Mouse (Mus musculus): Measurements from ENCODE around the gene Ets1. TPM values are rescaled to one million over a fixed set of nuclear protein-coding genes. Genes with fewer than 3 reads are reported as not detected.
A peak's percentile ranks its signal among the peaks of the same experiment; 100 is the strongest.

The Ets1 gene
- polyA plus RNA-seq, 1 experiment from 2014 or later = 80.2 TPM

DNA sequence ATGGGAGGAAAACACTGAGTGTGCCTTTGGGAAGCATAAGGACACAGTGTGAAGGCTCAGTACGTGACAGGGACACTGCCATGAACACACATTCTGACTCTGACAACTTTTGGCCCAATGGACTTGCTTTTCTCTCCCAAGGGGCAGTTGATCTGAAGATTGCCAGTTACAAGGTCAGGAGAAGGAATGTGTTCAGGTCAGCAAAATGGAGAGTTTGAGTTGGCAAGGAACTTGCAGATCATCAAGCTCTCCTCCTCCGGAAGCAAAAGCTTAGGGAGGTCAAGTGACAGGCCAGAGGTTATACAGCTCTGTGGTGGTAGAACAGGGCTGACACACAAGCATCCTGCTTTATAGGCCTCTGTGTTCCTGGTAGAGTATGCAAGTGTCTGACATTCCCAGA, 21.1 kb downstream of the Ets1 start:
- H3K4me3 ChIP-seq (ENCODE audit: low read length) = no peak overlapping the region
- H3K27me3 ChIP-seq (ENCODE audit: insufficient read depth, low read length) = no peaks in the 10 kb centered on the region
- peaks cover 23% of the 10 kb centered on the region for H3K4me1 ChIP-seq (ENCODE audit: insufficient read depth, low read length)
- H3K4me2 ChIP-seq (replicated peaks; ENCODE audit: low read depth, low read length) = no peak overlapping the region
- H3K27ac ChIP-seq (ENCODE audit: low read length) = peak overlapping the region; percentile 80
- ATAC-seq (ENCODE audit: low FRiP score, low TSS enrichment) = peak; percentile 70; the same call in 1 of the 2 replicates
- WGBS = 37% methylated on average over 2 of the region's 2 CpGs
- H3K36me3 ChIP-seq (ENCODE audit: insufficient read depth, low read length) = 0 out of 2 replicates have a peak, but pooled peaks cover 3% of the 10 kb centered on the region
- 0 out of 2 replicates have a peak, but pooled peaks cover 5% of the 10 kb centered on the region for H3K9me3 ChIP-seq (ENCODE audit: low read length)
- H3K9ac ChIP-seq (replicated peaks; ENCODE audit: low read length) = no peak overlapping the region

DNA sequence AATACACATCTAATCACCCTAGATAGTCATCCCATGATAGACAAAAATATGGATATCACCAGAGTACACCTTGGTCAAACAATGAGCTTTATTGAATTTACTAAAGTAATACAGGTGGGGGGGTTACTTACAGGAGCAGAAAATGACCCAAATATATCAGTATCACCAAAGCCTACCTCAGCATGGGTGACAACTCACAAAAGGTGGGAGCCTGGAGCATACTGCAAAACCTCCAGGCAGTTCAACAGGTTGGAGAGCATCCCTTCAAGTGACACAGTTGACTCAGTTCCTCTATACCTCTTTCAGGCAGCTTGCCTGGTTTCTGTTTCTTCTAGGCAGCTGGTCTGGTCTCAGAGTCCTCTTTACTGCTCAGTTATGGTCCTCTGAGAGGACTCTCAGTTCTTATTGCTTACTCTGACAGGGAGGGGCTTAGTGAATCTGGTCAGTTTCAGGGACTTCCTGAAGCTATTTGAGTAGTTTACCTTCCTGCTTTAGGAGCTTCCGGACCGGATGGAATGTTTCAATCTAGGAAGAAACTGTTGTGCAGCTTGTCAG, 24.5 kb downstream of the Ets1 start:
- no peak overlapping the region for H3K4me2 ChIP-seq (replicated peaks; ENCODE audit: low read depth, low read length)
- 0 out of 2 replicates have a peak, but pooled peaks cover 3% of the 10 kb centered on the region for H3K36me3 ChIP-seq (ENCODE audit: insufficient read depth, low read length)
- H3K9me3 ChIP-seq (ENCODE audit: low read length) = 0 out of 2 replicates have a peak, but pooled peaks cover 5% of the 10 kb centered on the region
- WGBS = 89% methylated on average over 2 of the region's 2 CpGs
- no peak overlapping the region for H3K4me3 ChIP-seq (ENCODE audit: low read length)
- no peaks in the 10 kb centered on the region for H3K27me3 ChIP-seq (ENCODE audit: insufficient read depth, low read length)
- peaks cover 17% of the 10 kb centered on the region for H3K4me1 ChIP-seq (ENCODE audit: insufficient read depth, low read length)
- ATAC-seq (ENCODE audit: low FRiP score, low TSS enrichment) = no peak
- H3K27ac ChIP-seq (ENCODE audit: low read length) = no peak overlapping the region
- no peak overlapping the region for H3K9ac ChIP-seq (replicated peaks; ENCODE audit: low read length)

DNA sequence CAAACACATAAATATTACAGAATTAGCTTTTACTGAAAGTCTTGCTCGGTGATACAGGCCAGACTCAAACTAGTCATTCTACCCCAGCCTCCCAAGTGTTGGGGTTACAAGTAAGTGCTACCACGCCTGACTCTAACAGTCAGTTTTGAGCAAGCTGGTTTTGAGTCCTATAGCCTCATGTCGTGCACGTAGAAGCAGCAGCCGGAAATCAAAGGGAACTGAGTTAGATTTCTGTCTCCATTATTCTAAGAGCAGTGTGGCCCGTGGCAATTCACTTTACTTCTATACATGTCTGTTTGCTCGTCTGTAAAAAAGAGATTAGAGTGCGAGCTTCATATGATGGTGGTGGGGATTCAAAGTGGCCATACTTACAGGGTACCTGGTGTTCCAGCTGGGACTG, 25.1 kb downstream of the Ets1 start:
- 91% methylated on average over 8 of the region's 8 CpGs for WGBS
- H3K4me1 ChIP-seq (ENCODE audit: insufficient read depth, low read length) = peaks cover 16% of the 10 kb centered on the region
- no peak overlapping the region for H3K27ac ChIP-seq (ENCODE audit: low read length)
- 0 out of 2 replicates have a peak, but pooled peaks cover 3% of the 10 kb centered on the region for H3K36me3 ChIP-seq (ENCODE audit: insufficient read depth, low read length)
- no peak overlapping the region for H3K4me3 ChIP-seq (ENCODE audit: low read length)
- H3K9ac ChIP-seq (replicated peaks; ENCODE audit: low read length) = no peak overlapping the region
- H3K27me3 ChIP-seq (ENCODE audit: insufficient read depth, low read length) = no peaks in the 10 kb centered on the region
- 0 out of 2 replicates have a peak, but pooled peaks cover 5% of the 10 kb centered on the region for H3K9me3 ChIP-seq (ENCODE audit: low read length)
- no peak overlapping the region for H3K4me2 ChIP-seq (replicated peaks; ENCODE audit: low read depth, low read length)
- ATAC-seq (ENCODE audit: low FRiP score, low TSS enrichment) = no peak

DNA sequence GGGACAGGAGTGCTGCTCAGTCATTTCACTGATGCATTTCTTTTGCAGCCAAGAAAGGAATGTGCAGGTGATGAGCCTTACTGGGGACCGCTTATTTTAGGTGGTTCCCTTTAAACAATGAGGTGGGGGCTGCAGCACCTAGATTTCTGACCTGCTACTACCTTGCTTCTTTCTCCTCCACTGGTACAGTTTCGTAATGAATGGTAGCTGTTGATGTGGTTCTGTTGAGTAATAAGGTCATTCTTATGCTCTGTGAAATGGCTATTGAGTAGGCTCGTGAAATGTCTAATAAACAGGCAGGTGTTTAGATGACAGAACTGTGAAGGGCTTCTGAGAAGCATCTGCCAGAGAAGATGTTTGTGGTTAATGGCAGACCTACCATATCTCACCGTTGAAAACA, 25.5 kb downstream of the Ets1 start:
- WGBS = 84% methylated on average over 4 of the region's 4 CpGs
- H3K4me1 ChIP-seq (ENCODE audit: insufficient read depth, low read length) = peaks cover 14% of the 10 kb centered on the region
- no peaks in the 10 kb centered on the region for H3K27me3 ChIP-seq (ENCODE audit: insufficient read depth, low read length)
- no peak overlapping the region for H3K4me2 ChIP-seq (replicated peaks; ENCODE audit: low read depth, low read length)
- H3K27ac ChIP-seq (ENCODE audit: low read length) = no peak overlapping the region
- 0 out of 2 replicates have a peak, but pooled peaks cover 5% of the 10 kb centered on the region for H3K9me3 ChIP-seq (ENCODE audit: low read length)
- 0 out of 2 replicates have a peak, but pooled peaks cover 3% of the 10 kb centered on the region for H3K36me3 ChIP-seq (ENCODE audit: insufficient read depth, low read length)
- no peak for ATAC-seq (ENCODE audit: low FRiP score, low TSS enrichment)
- no peak overlapping the region for H3K9ac ChIP-seq (replicated peaks; ENCODE audit: low read length)
- no peak overlapping the region for H3K4me3 ChIP-seq (ENCODE audit: low read length)

DNA sequence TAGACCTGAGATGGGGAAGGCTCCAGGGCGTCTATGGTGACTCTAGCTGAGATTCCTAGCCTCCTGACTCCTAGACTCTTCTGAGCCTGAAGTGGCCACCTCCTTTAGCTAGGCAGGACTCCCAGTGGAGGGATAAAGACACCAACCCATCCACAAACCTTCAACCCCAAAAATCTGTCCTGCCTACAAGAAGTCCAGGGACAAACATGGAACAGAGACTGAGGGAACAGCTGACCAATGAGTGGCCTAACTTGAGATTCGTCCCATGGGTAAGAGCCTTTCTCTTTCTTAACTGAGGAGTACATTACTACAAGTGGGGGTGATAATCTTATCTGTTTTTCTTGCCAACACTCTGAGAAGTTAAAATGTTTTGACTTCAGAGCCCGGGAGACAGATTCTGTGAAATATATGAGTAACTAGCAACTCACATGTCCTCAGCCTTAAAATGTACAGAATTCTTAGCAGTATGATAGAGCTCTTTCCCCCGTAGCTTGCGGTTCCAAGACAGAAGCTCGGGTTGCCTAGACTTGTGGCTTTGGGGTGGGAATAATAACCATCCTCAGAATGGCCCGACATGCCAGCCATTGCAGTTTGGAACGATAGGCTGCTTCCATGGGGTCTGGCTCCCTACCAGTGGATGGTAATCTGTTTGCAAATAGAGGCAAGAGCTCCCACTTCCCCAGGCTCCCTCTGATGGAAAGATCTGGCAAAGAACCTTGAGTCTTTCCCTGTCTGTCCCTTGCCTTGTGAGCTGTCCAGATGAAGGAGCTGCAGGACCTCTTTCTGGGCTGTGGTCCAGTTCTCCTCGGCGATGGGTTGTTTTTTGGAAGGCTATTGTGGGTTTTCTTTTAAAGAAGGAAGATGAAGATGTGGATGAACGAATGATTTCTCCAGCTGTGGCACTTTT, 30.8 kb downstream of the Ets1 start:
- 58% methylated on average over 11 of the region's 11 CpGs for WGBS
- H3K4me3 ChIP-seq (ENCODE audit: low read length) = no peak overlapping the region
- ATAC-seq (ENCODE audit: low FRiP score, low TSS enrichment) = no peak

DNA sequence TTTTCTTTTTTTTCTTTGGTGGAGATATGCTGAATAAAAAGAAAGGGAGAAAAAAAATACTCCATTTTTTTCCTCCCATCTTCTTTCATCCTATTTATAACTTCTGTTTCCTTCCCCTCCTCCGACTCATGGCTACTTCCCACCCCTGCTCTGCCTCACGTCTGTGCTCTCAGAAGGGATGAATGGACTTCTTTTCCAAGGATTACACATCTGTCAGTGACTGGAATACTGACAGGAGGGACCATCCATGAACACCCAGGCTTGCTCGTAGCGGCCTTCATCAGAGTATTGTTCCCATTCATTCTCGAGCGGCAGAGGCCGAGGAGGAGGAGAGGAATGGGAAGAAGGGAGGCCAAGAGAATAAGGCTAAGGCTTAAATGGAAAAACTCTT, 31.5 kb downstream of the Ets1 start:
- Histone ChIP-seq H3K4me3 (ENCODE audit: low read length) (no peak overlapping the region), H3K9ac (replicated peaks; ENCODE audit: low read length) (no peak overlapping the region), H3K4me1 (ENCODE audit: insufficient read depth, low read length) (peaks cover 40% of the 10 kb centered on the region), H3K27me3 (ENCODE audit: insufficient read depth, low read length) (no peaks in the 10 kb centered on the region), H3K27ac (ENCODE audit: low read length) (peak overlapping the region; percentile 62), H3K36me3 (ENCODE audit: insufficient read depth, low read length) (no peaks in the 10 kb centered on the region), H3K4me2 (replicated peaks; ENCODE audit: low read depth, low read length) (no peak overlapping the region), H3K9me3 (ENCODE audit: low read length) (no peaks in the 10 kb centered on the region)
- no peak for ATAC-seq (ENCODE audit: low FRiP score, low TSS enrichment)
- WGBS = 69% methylated on average over 7 of the region's 7 CpGs

More for the DNA sequence above, 30.8 kb downstream of the Ets1 start:
- H3K4me1 ChIP-seq (ENCODE audit: insufficient read depth, low read length) = peaks cover 34% of the 10 kb centered on the region
- H3K27me3 ChIP-seq (ENCODE audit: insufficient read depth, low read length) = no peaks in the 10 kb centered on the region
- no peaks in the 10 kb centered on the region for H3K36me3 ChIP-seq (ENCODE audit: insufficient read depth, low read length)
- H3K4me2 ChIP-seq (replicated peaks; ENCODE audit: low read depth, low read length) = no peak overlapping the region
- no peak overlapping the region for H3K9ac ChIP-seq (replicated peaks; ENCODE audit: low read length)
- H3K9me3 ChIP-seq (ENCODE audit: low read length) = no peaks in the 10 kb centered on the region
- peak overlapping the region; percentile 62 for H3K27ac ChIP-seq (ENCODE audit: low read length)

DNA sequence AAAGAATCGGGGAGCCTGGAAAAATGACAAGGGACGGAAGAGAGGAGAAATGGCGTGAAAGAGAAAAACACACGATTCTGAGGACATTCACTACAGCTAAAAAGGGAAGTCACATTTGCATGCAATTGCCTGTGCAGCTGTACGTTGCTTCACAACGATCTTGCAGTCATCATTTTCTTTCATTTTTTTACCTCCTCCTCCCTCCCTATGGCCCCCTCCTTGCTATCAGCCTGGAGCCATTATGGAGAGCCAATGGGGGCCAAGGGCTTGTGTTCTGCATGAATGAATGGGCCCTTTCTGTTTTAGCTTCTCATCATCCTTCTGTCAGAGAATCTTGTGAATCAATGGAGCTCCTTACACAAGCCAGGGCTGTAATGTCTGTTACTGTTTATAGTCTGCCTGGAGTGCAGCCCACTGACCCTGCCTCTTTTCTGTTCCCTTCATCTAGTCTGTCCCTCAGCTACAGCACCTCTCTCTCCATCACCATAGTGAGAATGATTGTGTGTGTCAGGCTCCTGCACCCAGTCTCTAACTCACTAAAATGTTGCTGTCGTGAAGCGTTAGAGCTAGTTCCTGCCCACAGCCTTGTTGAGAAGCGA, 32.2 kb downstream of the Ets1 start:
- Histone ChIP-seq H3K27me3 (ENCODE audit: insufficient read depth, low read length) (no peaks in the 10 kb centered on the region), H3K27ac (ENCODE audit: low read length) (no peak overlapping the region), H3K9ac (replicated peaks; ENCODE audit: low read length) (no peak overlapping the region), H3K4me3 (ENCODE audit: low read length) (no peak overlapping the region), H3K4me1 (ENCODE audit: insufficient read depth, low read length) (peaks cover 47% of the 10 kb centered on the region), H3K4me2 (replicated peaks; ENCODE audit: low read depth, low read length) (no peak overlapping the region), H3K9me3 (ENCODE audit: low read length) (no peaks in the 10 kb centered on the region), H3K36me3 (ENCODE audit: insufficient read depth, low read length) (no peaks in the 10 kb centered on the region)
- whole genome bisulfite sequencing = 75% methylated on average over 9 of the region's 9 CpGs
- ATAC-seq (ENCODE audit: low FRiP score, low TSS enrichment) = no peak

DNA sequence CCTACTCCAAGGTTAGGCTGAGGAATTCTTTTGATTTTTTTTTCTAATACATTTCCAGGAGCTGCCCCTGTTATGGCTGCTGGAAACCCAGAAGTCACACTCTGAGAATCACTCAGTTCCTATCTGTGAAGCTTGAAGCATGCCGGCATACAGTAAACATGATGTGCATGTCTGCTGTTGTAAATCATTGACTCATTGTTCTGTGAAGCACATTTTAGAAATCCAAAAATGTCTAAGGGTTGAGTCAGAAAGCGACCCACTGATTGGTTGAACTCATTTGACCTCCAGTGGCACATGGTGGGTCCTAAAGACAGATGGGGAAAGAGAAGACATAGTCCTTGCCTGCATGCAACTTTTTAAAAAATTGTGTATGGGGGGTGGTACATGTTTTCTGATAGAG, 33.4 kb downstream of the Ets1 start:
- Histone ChIP-seq H3K4me2 (replicated peaks; ENCODE audit: low read depth, low read length) (no peak overlapping the region), H3K27me3 (ENCODE audit: insufficient read depth, low read length) (no peaks in the 10 kb centered on the region), H3K9ac (replicated peaks; ENCODE audit: low read length) (no peak overlapping the region), H3K27ac (ENCODE audit: low read length) (no peak overlapping the region), H3K36me3 (ENCODE audit: insufficient read depth, low read length) (no peaks in the 10 kb centered on the region), H3K4me1 (ENCODE audit: insufficient read depth, low read length) (peaks cover 55% of the 10 kb centered on the region), H3K9me3 (ENCODE audit: low read length) (no peaks in the 10 kb centered on the region), H3K4me3 (ENCODE audit: low read length) (no peak overlapping the region)
- 39% methylated on average over 2 of the region's 2 CpGs for WGBS
- ATAC-seq (ENCODE audit: low FRiP score, low TSS enrichment) = no peak

DNA sequence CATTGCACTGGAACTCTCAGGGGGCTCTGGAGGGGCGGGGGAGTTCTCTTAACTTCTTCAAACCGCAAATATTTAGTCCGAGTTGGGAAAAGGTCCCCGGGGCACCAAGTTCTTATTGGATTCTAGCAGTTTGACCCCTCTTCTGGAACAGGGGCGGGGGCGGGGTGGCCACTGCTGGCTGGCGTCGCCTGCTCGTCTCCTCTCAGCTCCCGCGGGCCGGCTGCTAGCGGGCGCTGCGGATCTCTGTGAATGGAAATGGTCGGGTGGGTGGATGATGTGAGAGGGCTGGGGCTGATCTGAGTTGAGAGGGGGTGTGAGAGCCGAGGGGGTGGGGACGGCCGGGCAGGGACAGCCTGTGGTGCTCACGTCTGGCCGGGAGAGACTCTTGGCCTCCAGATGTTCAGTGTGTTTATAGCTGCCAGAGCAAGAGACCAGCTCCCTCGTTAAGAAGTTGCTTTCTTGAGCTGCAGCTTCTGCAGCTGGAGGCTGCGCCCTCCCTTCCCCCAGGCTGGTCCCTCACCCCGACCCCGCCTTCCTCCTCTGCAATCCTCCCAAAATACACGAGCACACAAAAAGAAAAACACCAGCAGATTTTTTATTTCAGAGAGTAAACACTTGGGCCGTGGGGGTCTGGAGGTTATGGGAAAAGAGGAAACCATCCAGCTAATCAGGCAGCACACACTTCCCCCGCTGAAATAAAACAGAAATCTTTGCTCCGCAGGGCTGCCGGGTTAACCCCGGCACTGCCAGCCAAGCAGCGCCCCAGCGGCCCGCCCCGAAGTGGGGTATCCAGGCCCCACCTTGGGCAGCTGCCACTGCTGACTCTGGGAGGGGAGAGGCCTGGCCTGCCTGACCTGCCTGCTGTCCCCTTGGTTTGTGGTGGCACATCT, 36.2 kb downstream of the Ets1 start:
- no peaks in the 10 kb centered on the region for H3K27me3 ChIP-seq (ENCODE audit: insufficient read depth, low read length)
- H3K4me1 ChIP-seq (ENCODE audit: insufficient read depth, low read length) = peaks cover 74% of the 10 kb centered on the region
- H3K36me3 ChIP-seq (ENCODE audit: insufficient read depth, low read length) = no peaks in the 10 kb centered on the region
- peak overlapping the region; percentile 35 for H3K4me3 ChIP-seq (ENCODE audit: low read length)
- peak; percentile 91 for ATAC-seq (ENCODE audit: low FRiP score, low TSS enrichment)
- WGBS = under 1% methylated on average over 35 of the region's 35 CpGs
- H3K27ac ChIP-seq (ENCODE audit: low read length) = peak overlapping the region; percentile 88
- no peaks in the 10 kb centered on the region for H3K9me3 ChIP-seq (ENCODE audit: low read length)
- peak overlapping the region; percentile 53 for H3K9ac ChIP-seq (replicated peaks; ENCODE audit: low read length)
- H3K4me2 ChIP-seq (replicated peaks; ENCODE audit: low read depth, low read length) = peak overlapping the region; percentile 62
